Mouse (Mus musculus) neural tube, embryonic 15.5 days (tissue): ENCODE results near the gene Ccdc121. TPM values are rescaled to one million over a fixed set of nuclear protein-coding genes. Genes with fewer than 3 reads are reported as not detected.
"Not testable (repeated sequence)": the region's sequence is repeated elsewhere in the genome, so short reads cannot be mapped to it uniquely, and the experiment has no call there.

ENCODE experiments used
- ATAC-seq: fragments of 200-750 bp; cut with Nextera tagmentation; 2 replicates; pipeline ENCODE4 v1.8.0; 2017; ENCODE audit warnings: mild to moderate bottlenecking, moderate TSS enrichment, moderate library complexity; ENCODE audit not compliant: low FRiP score
- H3K27ac ChIP-seq: fragments of 300-500 bp; sonication (generic); replicated peaks from 2 replicates; pipeline ENCODE4 v1.5.1; 2015; ENCODE audit warnings: mild to moderate bottlenecking, inconsistent platforms
- H3K27me3 ChIP-seq: fragments of 300-500 bp; sonication (generic); replicated peaks from 2 replicates; pipeline ENCODE4 v1.6.1; 2015; ENCODE audit warnings: inconsistent platforms
- H3K36me3 ChIP-seq: fragments of 300-500 bp; sonication (generic); 2 replicates; pipeline ENCODE4 v1.6.1; 2015; ENCODE audit warnings: inconsistent platforms
- H3K4me1 ChIP-seq: fragments of 300-500 bp; sonication (generic); 2 replicates; pipeline ENCODE4 v1.6.1; 2015; ENCODE audit warnings: inconsistent platforms
- H3K4me2 ChIP-seq: fragments of 300-500 bp; sonication (generic); 2 replicates; pipeline ENCODE4 v1.6.1; 2015; ENCODE audit warnings: inconsistent platforms, mild to moderate bottlenecking, moderate library complexity
- H3K4me3 ChIP-seq: fragments of 300-500 bp; sonication (generic); replicated peaks from 2 replicates; pipeline ENCODE4 v1.5.1; 2015; ENCODE audit warnings: mild to moderate bottlenecking, inconsistent platforms
- H3K9ac ChIP-seq: fragments of 300-500 bp; sonication (generic); replicated peaks from 2 replicates; pipeline ENCODE4 v1.6.1; 2015; ENCODE audit warnings: mild to moderate bottlenecking, inconsistent platforms
- H3K9me3 ChIP-seq: fragments of 300-500 bp; sonication (generic); replicated peaks from 2 replicates; pipeline ENCODE4 v1.6.1; 2016; ENCODE audit warnings: inconsistent platforms
- WGBS: fragments of 180-500 bp; shearing (Covaris S2); methylation state at CpG from one replicate; pipeline ENCODE4 v1.1.7; 2015; ENCODE audit warnings: mixed read lengths; 5-methylcytosine and 5-hydroxymethylcytosine counted together
- polyA plus RNA-seq: library from polyadenylated mRNA; unstranded; fragments of >200 nt; fragmentation: Nextera tagmentation; extraction: Ambion mirVana; gene quantifications from 2 replicates; pipeline ENCODE4 v1.2.1, GENCODE M21; 2015

Gene Ccdc121
- polyA plus RNA-seq, 1 experiment from 2014 or later = not detected

DNA sequence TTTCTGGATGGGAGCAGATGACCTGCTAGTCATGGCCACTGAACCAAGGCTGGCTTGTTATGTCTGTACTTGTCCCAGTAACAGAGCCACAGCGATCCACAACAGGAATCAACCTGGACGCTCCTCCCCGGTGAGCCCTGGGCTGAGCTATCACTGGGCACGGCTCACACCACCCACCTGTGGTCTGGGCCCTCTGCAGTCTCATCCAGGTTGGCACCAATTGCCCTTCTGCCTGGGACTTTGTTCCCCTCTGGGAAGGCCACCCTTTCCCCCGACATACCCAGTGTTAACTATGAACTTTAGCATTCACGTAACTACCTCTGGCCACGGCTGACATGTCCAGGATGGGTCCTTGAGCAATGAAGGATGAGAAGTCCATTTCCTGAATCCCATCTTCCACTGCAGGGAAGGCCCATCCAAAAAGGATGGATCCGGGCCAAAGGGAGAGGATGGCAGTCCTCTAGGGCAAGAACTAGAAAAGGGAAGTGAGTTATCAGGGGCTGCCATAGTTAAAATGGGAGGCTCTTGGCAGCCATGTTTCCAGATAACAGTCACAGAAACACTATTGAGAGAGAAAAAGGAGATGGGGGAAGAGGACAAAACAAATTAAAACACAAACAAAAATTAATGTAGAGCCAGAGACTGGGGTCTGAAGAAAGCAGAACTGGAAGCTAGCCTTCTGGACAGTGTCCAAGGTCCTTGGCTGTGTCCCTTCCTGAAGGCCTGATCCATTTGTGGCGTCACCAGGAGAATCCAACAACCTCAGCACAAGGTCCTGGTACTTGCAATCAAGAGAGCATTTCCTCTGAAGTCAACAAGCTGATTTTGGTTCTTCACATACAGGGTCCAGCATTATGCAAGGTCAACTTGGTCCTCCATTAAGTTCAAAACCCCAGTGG is 26.6 kb upstream of the Ccdc121 start:
- no peak overlapping the region for H3K4me2 ChIP-seq
- no peak for ATAC-seq
- peaks cover 15% of the 10 kb centered on the region; the same call in 1 of the 2 replicates for H3K4me1 ChIP-seq
- no peaks in the 10 kb centered on the region for H3K36me3 ChIP-seq
- H3K9ac ChIP-seq = no peak overlapping the region
- WGBS = 94% methylated on average over 9 of the region's 9 CpGs
- H3K27me3 ChIP-seq = no peaks in the 10 kb centered on the region
- no peaks in the 10 kb centered on the region for H3K9me3 ChIP-seq
- H3K27ac ChIP-seq = no peak overlapping the region
- H3K4me3 ChIP-seq = no peak overlapping the region

DNA sequence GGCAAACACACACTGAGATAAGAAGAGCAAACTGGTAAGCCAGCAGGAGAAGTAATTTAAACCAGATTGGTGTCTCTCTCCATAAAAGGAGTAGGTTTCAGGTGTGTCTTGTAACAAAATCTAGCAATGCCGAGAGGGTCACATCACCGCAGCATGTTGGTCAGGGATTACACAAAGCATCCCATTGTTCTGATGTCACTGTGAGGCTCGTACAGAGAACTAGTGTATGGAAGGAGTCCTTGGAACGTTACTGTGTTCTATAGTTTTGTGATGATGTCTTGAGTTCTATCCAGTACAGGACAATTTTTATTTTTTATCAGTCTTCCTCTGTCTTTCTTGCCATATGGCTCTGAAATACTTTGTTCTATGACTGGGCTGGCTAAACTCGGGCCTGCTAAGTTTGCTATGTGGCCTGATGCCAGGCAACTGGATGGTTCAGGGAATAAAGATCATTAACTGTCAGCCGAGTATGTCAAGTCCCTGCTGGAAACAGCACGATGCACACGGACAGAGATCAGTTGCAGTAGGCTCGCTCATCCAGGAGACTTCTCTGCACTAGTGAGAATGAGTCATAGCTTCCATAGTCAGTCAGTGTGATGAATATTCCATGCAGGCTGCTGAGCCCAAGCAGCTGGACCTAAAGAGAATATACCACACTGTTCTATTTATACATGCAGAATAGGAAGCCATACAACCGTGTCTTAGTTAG is 24.1 kb upstream of the Ccdc121 start:
- H3K36me3 ChIP-seq = no peaks in the 10 kb centered on the region
- no peak overlapping the region for H3K4me3 ChIP-seq
- no peaks in the 10 kb centered on the region for H3K9me3 ChIP-seq
- no peak overlapping the region for H3K4me2 ChIP-seq
- H3K27ac ChIP-seq = no peak overlapping the region
- H3K27me3 ChIP-seq = no peaks in the 10 kb centered on the region
- no peak overlapping the region for H3K9ac ChIP-seq
- WGBS = 56% methylated on average over 10 of the region's 10 CpGs
- no peak for ATAC-seq
- H3K4me1 ChIP-seq = peaks cover 11% of the 10 kb centered on the region; the same call in 1 of the 2 replicates

GRCm38 (mm10) chr1:181529368-181529767 is 18.1 kb upstream of the Ccdc121 start:
- Histone ChIP-seq H3K27me3 (no peaks in the 10 kb centered on the region), H3K27ac (no peak overlapping the region), H3K36me3 (no peaks in the 10 kb centered on the region), H3K4me1 (peaks cover under 1% of the 10 kb centered on the region; the same call in 1 of the 2 replicates), H3K4me3 (no peak overlapping the region), H3K9me3 (no peaks in the 10 kb centered on the region), H3K4me2 (no peak overlapping the region), H3K9ac (no peak overlapping the region)
- WGBS = 63% methylated on average over 4 of the region's 4 CpGs
- no peak for ATAC-seq

GRCm38 (mm10) chr1:181525996-181526395 is 14.7 kb upstream of the Ccdc121 start:
- 61% methylated on average over 5 of the region's 5 CpGs for WGBS
- Histone ChIP-seq H3K4me3 (no peak overlapping the region), H3K36me3 (no peaks in the 10 kb centered on the region), H3K9ac (no peak overlapping the region), H3K4me1 (no peaks in the 10 kb centered on the region; the same call in 1 of the 2 replicates), H3K27ac (no peak overlapping the region), H3K9me3 (no peaks in the 10 kb centered on the region), H3K27me3 (no peaks in the 10 kb centered on the region), H3K4me2 (no peak overlapping the region)
- no peak for ATAC-seq

DNA sequence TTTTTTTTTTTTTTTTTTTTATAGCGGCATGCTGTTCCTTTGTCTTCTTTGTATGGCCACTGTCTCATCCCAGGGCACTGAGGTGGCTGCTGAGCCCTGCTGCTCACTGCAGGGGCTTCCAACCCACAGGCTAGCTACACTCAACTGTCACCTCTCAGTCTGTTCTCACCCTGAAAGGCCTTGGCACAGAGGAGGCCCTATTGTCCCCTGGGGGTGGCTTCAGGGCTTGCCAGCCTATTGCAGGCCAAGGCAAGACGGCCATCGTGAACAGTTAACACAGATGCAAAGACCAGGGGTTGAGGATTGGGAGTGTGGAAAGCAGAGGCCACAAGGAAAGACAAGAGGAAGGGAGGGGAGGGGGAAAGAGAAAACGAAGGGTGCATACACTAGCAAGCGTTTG is 12.6 kb upstream of the Ccdc121 start:
- Histone ChIP-seq H3K27ac (no peak overlapping the region), H3K4me3 (no peak overlapping the region), H3K9me3 (no peaks in the 10 kb centered on the region), H3K4me2 (no peak overlapping the region), H3K4me1 (no peaks in the 10 kb centered on the region), H3K36me3 (no peaks in the 10 kb centered on the region), H3K9ac (no peak overlapping the region), H3K27me3 (no peaks in the 10 kb centered on the region)
- 57% methylated on average over 5 of the region's 5 CpGs for WGBS
- no peak for ATAC-seq

DNA sequence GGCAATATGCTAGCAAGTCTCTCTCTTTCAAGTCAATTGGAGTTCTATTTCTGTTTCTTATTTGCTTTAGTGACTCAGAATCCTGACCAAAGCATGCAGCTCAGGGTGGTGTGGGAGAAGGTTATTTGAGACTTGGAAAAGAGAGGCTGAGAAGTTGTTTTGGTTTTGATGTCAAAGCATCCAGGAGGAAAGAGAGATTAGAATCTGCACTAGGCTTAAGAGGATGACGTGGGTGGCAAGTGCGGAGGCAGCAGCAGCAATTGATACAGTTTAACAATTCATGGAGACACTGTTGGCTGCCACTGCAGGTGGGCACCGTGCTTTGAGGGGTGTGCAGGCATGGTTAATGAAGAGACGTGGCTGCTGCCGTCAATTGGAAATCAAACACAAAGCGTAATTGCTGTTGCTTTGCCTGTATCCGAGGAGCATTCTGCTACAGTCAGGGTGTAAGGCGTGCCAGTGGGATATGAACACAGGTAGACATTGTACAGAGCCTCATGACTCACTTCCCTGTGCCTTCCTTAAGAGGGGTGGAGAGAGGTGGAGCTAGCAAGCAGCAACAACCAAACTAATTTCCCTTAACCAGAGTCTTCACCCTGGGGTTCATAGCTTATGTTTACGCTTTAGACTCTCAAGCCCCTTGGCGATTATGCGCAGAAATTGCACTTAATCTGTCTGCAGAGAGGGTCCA is 10.3 kb upstream of the Ccdc121 start:
- no peak for ATAC-seq
- 74% methylated on average over 11 of the region's 11 CpGs for WGBS

GRCm38 (mm10) chr1:181519137-181519536 is 7.9 kb upstream of the Ccdc121 start:
- no peak overlapping the region for H3K27ac ChIP-seq
- H3K36me3 ChIP-seq = no peaks in the 10 kb centered on the region
- no peaks in the 10 kb centered on the region for H3K27me3 ChIP-seq
- no peak for ATAC-seq
- H3K9me3 ChIP-seq = no peaks in the 10 kb centered on the region
- H3K4me2 ChIP-seq = no peak overlapping the region
- H3K4me1 ChIP-seq = no peaks in the 10 kb centered on the region
- H3K9ac ChIP-seq = no peak overlapping the region
- no peak overlapping the region for H3K4me3 ChIP-seq
- WGBS = 85% methylated on average over 4 of the region's 4 CpGs

More for the DNA sequence above, 10.3 kb upstream of the Ccdc121 start:
- no peaks in the 10 kb centered on the region for H3K27me3 ChIP-seq
- no peak overlapping the region for H3K4me2 ChIP-seq
- no peak overlapping the region for H3K9ac ChIP-seq
- no peaks in the 10 kb centered on the region for H3K9me3 ChIP-seq
- H3K4me3 ChIP-seq = no peak overlapping the region
- H3K4me1 ChIP-seq = no peaks in the 10 kb centered on the region
- H3K36me3 ChIP-seq = no peaks in the 10 kb centered on the region
- no peak overlapping the region for H3K27ac ChIP-seq

DNA sequence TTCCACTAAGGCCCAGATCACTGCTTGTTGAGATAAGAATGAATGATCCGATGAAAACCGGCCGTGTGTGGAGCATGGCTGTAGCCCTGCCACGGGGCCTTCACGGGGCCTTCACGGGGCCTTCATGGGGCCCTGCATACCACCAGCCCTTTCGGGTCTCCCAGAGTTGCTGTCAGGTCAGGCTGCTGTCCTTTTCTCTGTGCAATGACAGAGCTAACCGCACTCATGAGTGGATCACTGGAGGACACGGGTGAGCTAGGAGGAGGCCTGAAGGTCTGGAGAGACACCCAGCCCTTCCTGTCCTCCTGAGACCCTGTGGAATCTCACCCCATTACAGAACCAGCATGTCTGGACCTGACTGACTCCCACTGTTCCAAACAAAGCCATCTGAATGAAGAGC is 6.8 kb upstream of the Ccdc121 start:
- Histone ChIP-seq H3K9ac (no peak overlapping the region), H3K4me2 (no peak overlapping the region), H3K27me3 (no peaks in the 10 kb centered on the region), H3K27ac (no peak overlapping the region), H3K4me1 (no peaks in the 10 kb centered on the region), H3K9me3 (no peaks in the 10 kb centered on the region), H3K4me3 (no peak overlapping the region), H3K36me3 (no peaks in the 10 kb centered on the region)
- WGBS = 94% methylated on average over 9 of the region's 9 CpGs
- ATAC-seq = no peak

- Histone ChIP-seq H3K27ac (no peak overlapping the region), H3K4me3 (no peak overlapping the region), H3K27me3 (no peaks in the 10 kb centered on the region), H3K9ac (no peak overlapping the region), H3K36me3 (no peaks in the 10 kb centered on the region), H3K4me2 (no peak overlapping the region), H3K4me1 (no peaks in the 10 kb centered on the region), H3K9me3 (no peaks in the 10 kb centered on the region)
- no peak for ATAC-seq
- 79% methylated on average over 15 of the region's 15 CpGs for WGBS
These were observed 1.3 kb upstream of the Ccdc121 start for GRCm38 (mm10) chr1:181512430-181513129.

- H3K36me3 ChIP-seq, H3K27me3 ChIP-seq, H3K27ac ChIP-seq, H3K4me3 ChIP-seq, ATAC-seq, H3K4me1 ChIP-seq, H3K9me3 ChIP-seq, H3K9ac ChIP-seq, H3K4me2 ChIP-seq: not testable (repeated sequence)
- WGBS = 82% methylated on average over 11 of the region's 11 CpGs
These were observed 396 bp downstream of the Ccdc121 start for GRCm38 (mm10) chr1:181510855-181511254.

GRCm38 (mm10) chr1:181505367-181505766 is 5.9 kb downstream of the Ccdc121 start:
- H3K27me3 ChIP-seq = no peaks in the 10 kb centered on the region
- no peaks in the 10 kb centered on the region for H3K9me3 ChIP-seq
- ATAC-seq = no peak
- H3K9ac ChIP-seq = no peak overlapping the region
- no peak overlapping the region for H3K27ac ChIP-seq
- no peaks in the 10 kb centered on the region for H3K36me3 ChIP-seq
- 70% methylated on average over 8 of the region's 8 CpGs for WGBS
- H3K4me3 ChIP-seq = no peak overlapping the region
- no peak overlapping the region for H3K4me2 ChIP-seq
- 0 out of 2 replicates have a peak, but pooled peaks cover 3% of the 10 kb centered on the region for H3K4me1 ChIP-seq
